In the genomic region with DNA sequence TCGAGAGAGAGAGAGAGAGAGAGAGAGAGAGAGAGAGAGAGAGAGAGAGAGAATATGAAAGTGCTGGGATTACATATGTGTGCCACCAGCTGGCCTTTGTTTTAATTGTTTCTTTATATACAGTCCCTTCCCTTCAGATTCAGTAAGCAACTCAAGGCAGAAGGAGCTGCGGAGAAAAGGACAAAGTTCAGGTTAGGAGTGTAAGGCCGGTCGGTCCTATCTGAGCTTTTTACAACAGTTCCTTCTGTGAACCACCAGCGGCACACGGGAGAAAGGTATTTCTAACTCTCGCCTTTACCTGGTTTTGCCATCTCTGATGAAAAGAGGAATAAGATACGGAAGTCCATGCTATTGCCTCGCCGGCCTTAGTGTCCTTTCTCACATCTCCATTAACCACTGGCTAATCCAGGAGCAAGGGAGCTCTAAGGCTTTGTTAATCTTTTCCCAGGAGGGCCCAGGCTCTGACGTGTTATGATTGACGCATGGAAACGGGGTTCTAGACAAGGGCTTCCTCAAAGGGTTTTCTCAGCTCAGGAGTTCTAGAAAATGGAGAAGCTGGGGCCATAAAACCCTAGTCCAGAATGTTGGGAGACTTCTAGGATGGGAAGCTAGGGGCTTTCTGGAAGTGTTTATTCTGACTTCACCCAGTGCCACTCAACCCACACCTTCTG, we compare ENCODE assay signal across 8 mouse cellular contexts. TPM values are rescaled to one million over a fixed set of nuclear protein-coding genes. Genes with fewer than 3 reads are reported as not detected.
DNase-seq lines count a peak whose midpoint lies in the region; ATAC-seq and TF ChIP-seq lines count a peak whose summit lies in the region.

No protein-coding gene starts in this region.

- no peak for TF ChIP-seq CTCF in heart, postnatal 0 days (IDR thresholded peaks at IDR 0.05; ENCODE audit: low read depth)

- no peaks in the 10 kb centered on the region for H3K9me3 ChIP-seq in lung, embryonic 16.5 days (ENCODE audit: control insufficient read depth, low read length)
- H3K9me3 ChIP-seq in heart, postnatal 0 days (replicated peaks; ENCODE audit: control insufficient read depth, low read length): no peaks in the 10 kb centered on the region
- H3K9me3 ChIP-seq in limb, embryonic 12.5 days: no peaks in the 10 kb centered on the region

- 54% methylated on average over 13 of the region's 13 CpGs for WGBS in lung, embryonic 16.5 days
- 66% methylated on average over 13 of the region's 13 CpGs for WGBS in heart, postnatal 0 days
- 60% methylated on average over 13 of the region's 13 CpGs for WGBS in limb, embryonic 12.5 days

- peak overlapping the region; percentile 84 for H3K4me2 ChIP-seq in lung, embryonic 16.5 days (ENCODE audit: low read depth, low read length)
- H3K4me2 ChIP-seq in heart, postnatal 0 days (ENCODE audit: low read depth, low read length): peak overlapping the region; percentile 83
- peak overlapping the region; percentile 78 for H3K4me2 ChIP-seq in limb, embryonic 12.5 days

- H3K4me3 ChIP-seq in lung, embryonic 16.5 days (ENCODE audit: low read length): peak overlapping the region; percentile 91
- peak overlapping the region; percentile 97 for H3K4me3 ChIP-seq in heart, postnatal 0 days (ENCODE audit: low read depth, low read length)
- peak overlapping the region; percentile 89 for H3K4me3 ChIP-seq in limb, embryonic 12.5 days (replicated peaks)

- intact Hi-C loops in gastrocnemius, postnatal 36 days (cut with DNase I): no loop called here

- H3K4me1 ChIP-seq in lung, embryonic 16.5 days (replicated peaks; ENCODE audit: control insufficient read depth, insufficient read depth, low read length): peaks cover 17% of the 10 kb centered on the region; the same call in 1 of the 2 replicates
- peaks cover 6% of the 10 kb centered on the region for H3K4me1 ChIP-seq in heart, postnatal 0 days (ENCODE audit: control insufficient read depth, insufficient read depth)
- peaks cover 35% of the 10 kb centered on the region for H3K4me1 ChIP-seq in limb, embryonic 12.5 days (replicated peaks)

- no peak for DNase-seq in lung, postnatal 25 days (ENCODE audit: low spot score)
- no peak for DNase-seq in heart, postnatal 0 days (ENCODE audit: low spot score)
- peak; percentile 54 for DNase-seq in retina, postnatal 1 day
- no peak for DNase-seq in adrenal gland, postnatal 25 days
- DNase-seq in cerebellum, adult 9-11 months: no peak
- no peak for DNase-seq in gastrocnemius, postnatal 36 days

- H3K27ac ChIP-seq in lung, embryonic 16.5 days (ENCODE audit: low read length): peak overlapping the region; percentile 91
- peak overlapping the region; percentile 96 for H3K27ac ChIP-seq in heart, postnatal 0 days (ENCODE audit: low read depth)
- H3K27ac ChIP-seq in limb, embryonic 12.5 days: peak overlapping the region; percentile 96

- ATAC-seq in lung, embryonic 16.5 days (ENCODE audit: low read depth): no peak
- no peak for ATAC-seq in heart, postnatal 0 days (ENCODE audit: insufficient read depth, low read depth)
- no peak; the same call in 1 of the 2 replicates for ATAC-seq in limb, embryonic 12.5 days (ENCODE audit: insufficient number of reproducible peaks, insufficient read depth, low FRiP score, low TSS enrichment, low read depth)

- peaks cover 4% of the 10 kb centered on the region; the same call in 1 of the 2 replicates for H3K36me3 ChIP-seq in lung, embryonic 16.5 days (ENCODE audit: control insufficient read depth, insufficient read depth, low read length)
- peaks cover 4% of the 10 kb centered on the region; the same call in 1 of the 2 replicates for H3K36me3 ChIP-seq in heart, postnatal 0 days (replicated peaks; ENCODE audit: control insufficient read depth, insufficient read depth, low read length)
- H3K36me3 ChIP-seq in limb, embryonic 12.5 days: peaks cover 23% of the 10 kb centered on the region

- no peak for TF ChIP-seq EP300 in heart, postnatal 0 days (IDR thresholded peaks at IDR 0.05; ENCODE audit: low read depth)

- H3K27me3 ChIP-seq in lung, embryonic 16.5 days (ENCODE audit: control insufficient read depth, insufficient read depth, low read depth, low read length): no peaks in the 10 kb centered on the region
- no peaks in the 10 kb centered on the region for H3K27me3 ChIP-seq in heart, postnatal 0 days (ENCODE audit: control insufficient read depth, insufficient read depth, low read length)
- no peaks in the 10 kb centered on the region for H3K27me3 ChIP-seq in limb, embryonic 12.5 days

- H3K9ac ChIP-seq in lung, embryonic 16.5 days (ENCODE audit: low read length): peak overlapping the region; percentile 95
- H3K9ac ChIP-seq in heart, postnatal 0 days (replicated peaks; ENCODE audit: low read depth, low read length): peak overlapping the region; percentile 96
- peak overlapping the region; percentile 95 for H3K9ac ChIP-seq in limb, embryonic 12.5 days (replicated peaks)

RNA-seq across cellular contexts. Expression of a gene that starts 8.1 kb away (rescaled TPM):
- polyA plus RNA-seq in lung, embryonic 16.5 days (2015; fragmentation: Nextera tagmentation; extraction: Ambion mirVana): 568 and 590 TPM in 2 replicates
- 32.9 and 72.6 TPM in 2 replicates for total RNA-seq in heart, postnatal 0 days (2014; rRNA removed; ENCODE audit: low replicate concordance)
- 381 and 398 TPM in 2 replicates for polyA plus RNA-seq in heart, postnatal 0 days (2015; fragmentation: Nextera tagmentation; extraction: Ambion mirVana)
- polyA plus RNA-seq in limb, embryonic 12.5 days (2016; fragmentation: Nextera tagmentation; extraction: Ambion mirVana): 522 and 547 TPM in 2 replicates
- 238 and 302 TPM in 2 replicates for total RNA-seq in adrenal gland, postnatal 25 days (2021)
- 100 to 1,000 TPM in 1 of 2 experiments, 10 to 100 TPM in 1; 94.8 to 103 TPM for total RNA-seq in gastrocnemius, postnatal 36 days (2021)

RNA-seq across cellular contexts. Expression of a gene that starts 13.8 kb away (rescaled TPM):
- polyA plus RNA-seq in lung, embryonic 16.5 days (2015; fragmentation: Nextera tagmentation; extraction: Ambion mirVana): 16.0 and 24.8 TPM in 2 replicates
- 7.6 and 14.3 TPM in 2 replicates for total RNA-seq in heart, postnatal 0 days (2014; rRNA removed; ENCODE audit: low replicate concordance)
- 9.3 and 11.1 TPM in 2 replicates for polyA plus RNA-seq in heart, postnatal 0 days (2015; fragmentation: Nextera tagmentation; extraction: Ambion mirVana)
- 9.3 and 11.4 TPM in 2 replicates for polyA plus RNA-seq in limb, embryonic 12.5 days (2016; fragmentation: Nextera tagmentation; extraction: Ambion mirVana)
- total RNA-seq in adrenal gland, postnatal 25 days (2021): 7.7 and 15.9 TPM in 2 replicates
- total RNA-seq in gastrocnemius, postnatal 36 days (2021): 1 to 10 TPM; 3.5 to 4.1 TPM

RNA-seq across cellular contexts. Expression of a gene that starts 14.9 kb away (rescaled TPM):
- 213 and 216 TPM in 2 replicates for polyA plus RNA-seq in lung, embryonic 16.5 days (2015; fragmentation: Nextera tagmentation; extraction: Ambion mirVana)
- total RNA-seq in heart, postnatal 0 days (2014; rRNA removed; ENCODE audit: low replicate concordance): 121 and 130 TPM in 2 replicates
- polyA plus RNA-seq in heart, postnatal 0 days (2015; fragmentation: Nextera tagmentation; extraction: Ambion mirVana): 292 and 295 TPM in 2 replicates
- polyA plus RNA-seq in limb, embryonic 12.5 days (2016; fragmentation: Nextera tagmentation; extraction: Ambion mirVana): 197 and 202 TPM in 2 replicates
- 189 and 195 TPM in 2 replicates for total RNA-seq in adrenal gland, postnatal 25 days (2021)
- total RNA-seq in gastrocnemius, postnatal 36 days (2021): 100 to 1,000 TPM; 146 to 165 TPM

RNA-seq across cellular contexts. Expression of a gene that starts 17.4 kb away (rescaled TPM):
- polyA plus RNA-seq in lung, embryonic 16.5 days (2015; fragmentation: Nextera tagmentation; extraction: Ambion mirVana): 3.0 and 3.1 TPM in 2 replicates
- 1.6 and 6.7 TPM in 2 replicates for total RNA-seq in heart, postnatal 0 days (2014; rRNA removed; ENCODE audit: low replicate concordance)
- polyA plus RNA-seq in heart, postnatal 0 days (2015; fragmentation: Nextera tagmentation; extraction: Ambion mirVana): 1.5 and 1.7 TPM in 2 replicates
- 15.2 and 20.7 TPM in 2 replicates for polyA plus RNA-seq in limb, embryonic 12.5 days (2016; fragmentation: Nextera tagmentation; extraction: Ambion mirVana)
- total RNA-seq in adrenal gland, postnatal 25 days (2021): 1.5 and 1.9 TPM in 2 replicates
- total RNA-seq in gastrocnemius, postnatal 36 days (2021): 1 to 10 TPM; 2.8 to 5.8 TPM

RNA-seq across cellular contexts. Expression of a gene that starts 24.7 kb away (rescaled TPM):
- 8.5 and 12.2 TPM in 2 replicates for polyA plus RNA-seq in lung, embryonic 16.5 days (2015; fragmentation: Nextera tagmentation; extraction: Ambion mirVana)
- total RNA-seq in heart, postnatal 0 days (2014; rRNA removed; ENCODE audit: low replicate concordance): 22.3 and 41.4 TPM in 2 replicates
- 18.5 and 22.7 TPM in 2 replicates for polyA plus RNA-seq in heart, postnatal 0 days (2015; fragmentation: Nextera tagmentation; extraction: Ambion mirVana)
- polyA plus RNA-seq in limb, embryonic 12.5 days (2016; fragmentation: Nextera tagmentation; extraction: Ambion mirVana): 1.3 and 1.7 TPM in 2 replicates
- total RNA-seq in adrenal gland, postnatal 25 days (2021): 9.6 and 10.2 TPM in 2 replicates
- 10 to 100 TPM; 47.9 to 60.1 TPM for total RNA-seq in gastrocnemius, postnatal 36 days (2021)
